Mouse (Mus musculus): ENCODE data around the gene Isl1.

GRCm38 (mm10) chr13:116305721-116306120 lies 3.8 kb downstream of the Isl1 start:
- TF ChIP-seq CTCF (IDR thresholded peaks at IDR 0.05; ENCODE audit: low read depth) = no peak
- no peak for TF ChIP-seq EP300 (IDR thresholded peaks at IDR 0.05; ENCODE audit: low read depth)

All from liver, postnatal 0 days (tissue).